Mouse (Mus musculus) forebrain, embryonic 11.5 days (tissue): ENCODE data around the gene Ccr10. TPM values are rescaled to one million over a fixed set of nuclear protein-coding genes. Genes with fewer than 3 reads are reported as not detected.

Experiments
- ATAC-seq: fragments of 200-750 bp; cut with Nextera tagmentation; replicated peaks from 2 replicates; pipeline ENCODE4 v1.8.0; 2017; ENCODE audit warnings: moderate TSS enrichment; ENCODE audit not compliant: low FRiP score
- DNase-seq: peaks from one replicate; pipeline ENCODE4 v3.0.0-alpha.2; 2017; ENCODE audit warnings: low spot score
- H3K27ac ChIP-seq: fragments of 300-500 bp; sonication (generic); 2 replicates; pipeline ENCODE4 v1.5.1; 2014; ENCODE audit warnings: low read depth, low read length
- H3K27me3 ChIP-seq: fragments of 300-500 bp; sonication (generic); 2 replicates; pipeline ENCODE4 v1.6.1; 2014; ENCODE audit warnings: mild to moderate bottlenecking, low read length, mixed read lengths; ENCODE audit not compliant: control insufficient read depth, insufficient read depth
- H3K36me3 ChIP-seq: fragments of 300-500 bp; sonication (generic); 2 replicates; pipeline ENCODE4 v1.6.1; 2014; ENCODE audit warnings: mild to moderate bottlenecking, low read length, moderate library complexity, mixed read lengths; ENCODE audit not compliant: control insufficient read depth, insufficient read depth
- H3K4me1 ChIP-seq: fragments of 300-500 bp; sonication (generic); replicated peaks from 2 replicates; pipeline ENCODE4 v1.6.1; 2014; ENCODE audit warnings: low read length, mixed read lengths; ENCODE audit not compliant: control insufficient read depth, insufficient read depth
- H3K4me2 ChIP-seq: fragments of 300-500 bp; sonication (generic); 2 replicates; pipeline ENCODE4 v1.6.1; 2014; ENCODE audit warnings: low read depth, mild to moderate bottlenecking, low read length, moderate library complexity, mixed read lengths; ENCODE audit not compliant: severe bottlenecking
- H3K4me3 ChIP-seq: fragments of 300-500 bp; sonication (generic); 2 replicates; pipeline ENCODE4 v1.5.1; 2014; ENCODE audit warnings: low read depth, low read length
- H3K9ac ChIP-seq: fragments of 300-500 bp; sonication (generic); 2 replicates; pipeline ENCODE4 v1.6.1; 2014; ENCODE audit warnings: low read length
- H3K9me3 ChIP-seq: fragments of 300-500 bp; sonication (generic); 2 replicates; pipeline ENCODE4 v1.6.1; 2016; ENCODE audit warnings: low read length, mixed read lengths; ENCODE audit not compliant: control insufficient read depth
- WGBS: fragments of 180-500 bp; shearing (Covaris S2); extraction: QIAGEN DNeasy Blood & Tissue Kit; methylation state at CpG from one replicate; pipeline ENCODE4 v1.1.7; 2014; 5-methylcytosine and 5-hydroxymethylcytosine counted together
- polyA plus RNA-seq: library from polyadenylated mRNA; unstranded; fragments of >200 nt; fragmentation: Nextera tagmentation; extraction: Ambion mirVana; gene quantifications from 2 replicates; pipeline ENCODE4 v1.2.1, GENCODE M21; 2014

Gene Ccr10
- polyA plus RNA-seq, 1 experiment from 2014 or later, result 0.17 TPM

DNA sequence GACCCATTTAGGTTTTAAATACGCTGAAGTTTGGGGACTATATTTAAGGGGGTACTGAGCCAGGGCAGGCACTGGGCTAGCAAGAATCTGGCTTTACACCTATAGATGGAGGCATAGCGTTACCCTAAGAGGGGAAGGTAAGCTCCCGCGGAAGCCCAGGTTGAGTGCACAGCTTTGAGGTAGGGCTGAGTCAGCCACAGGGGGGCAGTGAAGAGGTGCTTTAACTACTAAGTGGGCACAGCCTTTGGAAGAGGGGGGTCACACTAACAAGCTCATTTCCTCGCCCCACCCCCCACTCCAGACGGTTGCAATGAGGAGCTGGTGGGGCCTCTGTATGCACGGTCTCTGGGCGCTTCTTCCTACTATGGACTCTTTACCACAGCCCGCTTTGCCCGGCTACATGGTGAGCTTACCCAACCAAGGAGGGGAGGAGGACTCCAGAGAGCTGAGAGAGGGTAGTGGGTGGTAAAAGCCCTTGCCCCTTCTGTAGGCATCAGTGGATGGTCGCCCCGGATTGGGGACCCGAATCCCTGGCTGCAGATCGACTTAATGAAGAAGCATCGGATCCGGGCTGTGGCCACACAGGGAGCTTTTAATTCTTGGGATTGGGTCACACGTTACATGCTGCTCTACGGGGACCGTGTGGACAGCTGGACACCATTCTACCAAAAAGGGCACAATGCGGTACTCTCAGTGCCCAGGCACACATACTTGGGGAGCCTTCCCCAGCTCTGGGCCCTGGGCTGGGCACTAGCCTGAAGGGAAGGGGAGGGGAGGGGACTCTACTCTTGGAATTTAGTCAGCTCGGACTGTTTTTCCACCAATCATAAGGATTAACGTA, 1.9 kb upstream of the Ccr10 start:
- H3K9ac ChIP-seq, result no peak overlapping the region
- no peaks in the 10 kb centered on the region for H3K36me3 ChIP-seq
- H3K4me2 ChIP-seq, result no peak overlapping the region; the same call in 1 of the 2 replicates
- ATAC-seq, result no peak
- H3K27ac ChIP-seq, result no peak overlapping the region
- 26% methylated on average over 22 of the region's 22 CpGs for WGBS
- H3K4me1 ChIP-seq, result peaks cover 23% of the 10 kb centered on the region
- H3K9me3 ChIP-seq, result no peaks in the 10 kb centered on the region
- peak; percentile 74 for DNase-seq
- H3K4me3 ChIP-seq, result no peak overlapping the region
- peaks cover 64% of the 10 kb centered on the region for H3K27me3 ChIP-seq

DNA sequence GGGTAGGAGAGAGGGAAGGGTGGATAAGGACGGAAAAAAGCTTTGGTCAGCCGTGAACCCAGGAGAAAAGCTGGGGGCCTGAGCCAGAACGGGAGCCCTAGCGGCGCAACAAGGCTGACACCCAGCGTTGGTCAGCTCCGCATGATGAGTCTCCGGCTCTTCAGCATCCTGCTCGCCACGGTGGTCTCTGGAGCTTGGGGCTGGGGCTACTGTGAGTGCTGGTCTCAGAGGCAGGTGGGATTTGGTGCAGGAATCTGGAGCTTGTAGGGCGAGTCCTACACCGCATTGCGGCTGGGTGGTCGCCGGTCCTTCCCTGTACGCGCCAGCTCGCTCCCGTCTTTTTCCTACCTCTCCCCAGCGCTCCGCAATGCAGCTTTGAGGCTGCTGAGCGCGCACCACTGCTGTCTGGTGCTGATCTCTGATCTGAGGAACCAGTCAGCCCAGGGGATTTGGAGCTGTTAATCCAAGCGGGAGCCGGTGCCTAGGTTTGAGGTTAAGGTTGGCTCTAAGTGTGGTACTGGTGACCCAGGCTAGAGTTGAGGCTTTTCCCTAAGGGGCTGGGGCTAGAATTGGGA, 961 bp upstream of the Ccr10 start:
- peak overlapping the region; percentile 45 for H3K4me2 ChIP-seq
- no peak overlapping the region; the same call in 1 of the 2 replicates for H3K9ac ChIP-seq
- no peak overlapping the region for H3K27ac ChIP-seq
- ATAC-seq (no peak), DNase-seq (peak; percentile 71)
- H3K9me3 ChIP-seq, result no peaks in the 10 kb centered on the region
- WGBS, result under 1% methylated on average over 25 of the region's 25 CpGs
- H3K4me3 ChIP-seq, result peak overlapping the region; percentile 21
- H3K36me3 ChIP-seq, result no peaks in the 10 kb centered on the region
- peaks cover 64% of the 10 kb centered on the region for H3K27me3 ChIP-seq
- peaks cover 26% of the 10 kb centered on the region for H3K4me1 ChIP-seq

DNA sequence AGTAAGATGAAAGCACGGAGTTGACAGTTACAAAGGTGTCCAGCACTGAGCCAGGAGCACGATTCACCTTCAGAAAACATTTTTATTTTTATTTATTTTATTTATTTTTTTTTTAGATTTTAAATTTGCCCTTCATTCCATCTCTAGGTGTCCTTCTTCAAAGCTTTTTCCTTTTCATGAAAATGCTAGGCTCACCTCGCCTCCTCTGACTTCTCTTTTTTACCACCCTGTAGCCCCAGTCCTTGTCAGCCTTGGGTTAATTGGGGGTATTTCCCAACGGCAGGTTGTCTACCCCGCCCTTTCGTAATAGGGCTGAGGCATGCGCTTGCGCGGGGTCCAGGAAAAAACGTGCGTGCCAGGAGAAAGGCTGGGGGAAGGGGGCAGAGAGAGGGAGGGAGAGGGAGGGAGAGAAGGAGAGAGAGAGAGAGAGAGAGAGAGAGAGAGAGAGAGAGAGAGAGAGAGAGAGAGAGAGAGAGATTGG, 433 bp upstream of the Ccr10 start:
- WGBS, result 12% methylated on average over 11 of the region's 11 CpGs
- no peak overlapping the region for H3K9ac ChIP-seq
- ATAC-seq (no peak), DNase-seq (no peak)
- H3K4me1 ChIP-seq, result peaks cover 26% of the 10 kb centered on the region
- H3K36me3 ChIP-seq, result no peaks in the 10 kb centered on the region
- H3K4me3 ChIP-seq, result peak overlapping the region; percentile 21
- peak overlapping the region; percentile 45 for H3K4me2 ChIP-seq
- H3K27me3 ChIP-seq, result peaks cover 64% of the 10 kb centered on the region
- no peaks in the 10 kb centered on the region for H3K9me3 ChIP-seq
- no peak overlapping the region for H3K27ac ChIP-seq

DNA sequence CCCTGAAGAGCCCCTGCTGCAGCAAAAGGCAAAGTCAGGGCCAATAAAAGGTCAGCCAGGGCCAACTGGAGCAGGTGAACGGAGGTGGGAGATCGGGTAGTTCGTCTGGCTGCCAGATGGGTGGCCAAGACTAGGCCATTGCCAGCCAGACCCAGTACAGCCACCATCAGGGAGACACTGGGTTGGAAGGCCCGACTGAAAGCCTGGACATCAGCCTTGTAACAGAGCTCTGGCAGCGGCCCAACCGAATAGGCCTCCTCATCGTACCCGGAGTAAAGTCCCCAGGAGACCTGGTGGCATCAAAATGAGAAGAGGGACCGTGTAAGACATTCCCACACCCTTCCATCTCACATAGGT, 876 bp downstream of the Ccr10 start:
- Histone ChIP-seq H3K4me2 (peak overlapping the region; percentile 64), H3K36me3 (no peaks in the 10 kb centered on the region), H3K9me3 (no peaks in the 10 kb centered on the region), H3K9ac (peak overlapping the region; percentile 49; the same call in 1 of the 2 replicates), H3K27me3 (peaks cover 68% of the 10 kb centered on the region), H3K4me3 (peak overlapping the region; percentile 23), H3K27ac (no peak overlapping the region), H3K4me1 (peaks cover 32% of the 10 kb centered on the region)
- no peak for DNase-seq
- no peak for ATAC-seq
- WGBS, result 33% methylated on average over 9 of the region's 9 CpGs

DNA sequence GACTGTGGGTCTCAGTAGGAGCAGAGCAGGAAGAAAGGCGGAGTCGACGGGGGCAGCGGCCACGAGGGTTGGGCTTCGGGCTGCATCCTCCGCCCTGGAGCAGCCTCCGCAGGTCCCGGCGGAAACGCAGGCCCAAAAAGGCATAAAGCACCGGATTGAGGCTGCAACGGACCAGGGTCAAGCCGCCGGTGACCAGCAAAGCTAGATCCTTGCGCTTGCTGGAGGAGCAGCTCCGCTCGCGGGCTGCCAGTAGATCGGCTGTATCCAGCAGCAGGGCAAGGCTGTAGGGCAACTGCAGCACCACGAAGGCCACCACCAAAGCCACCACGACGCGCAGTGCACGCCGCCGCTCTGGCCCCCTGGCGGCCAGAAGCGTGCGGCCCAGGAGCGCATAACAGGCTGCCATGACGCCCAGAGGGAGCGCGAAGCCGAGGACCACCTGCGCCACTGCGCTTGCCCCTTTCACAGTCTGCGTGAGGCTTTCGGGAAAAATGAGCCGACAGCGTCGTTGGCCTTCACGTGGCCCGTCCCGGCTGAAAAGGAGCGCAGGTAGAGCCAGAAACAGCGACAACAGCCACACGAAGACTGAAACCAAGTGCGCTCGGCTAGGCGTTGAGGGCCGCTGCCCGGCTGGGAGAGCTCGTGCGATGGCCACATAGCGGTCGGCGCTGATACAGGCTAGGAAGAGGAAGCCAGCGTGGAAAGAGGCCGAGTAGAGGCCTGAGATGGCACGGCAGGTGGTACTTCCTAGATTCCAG, 1.4 kb downstream of the Ccr10 start:
- H3K9ac ChIP-seq, result peak overlapping the region; percentile 49
- peaks cover 32% of the 10 kb centered on the region for H3K4me1 ChIP-seq
- H3K9me3 ChIP-seq, result no peaks in the 10 kb centered on the region
- no peak overlapping the region for H3K27ac ChIP-seq
- under 1% methylated on average over 61 of the region's 61 CpGs for WGBS
- ATAC-seq, result peak; percentile 50
- H3K4me2 ChIP-seq, result peak overlapping the region; percentile 64
- peak overlapping the region; percentile 23 for H3K4me3 ChIP-seq
- H3K36me3 ChIP-seq, result no peaks in the 10 kb centered on the region
- H3K27me3 ChIP-seq, result peaks cover 71% of the 10 kb centered on the region
- DNase-seq, result peak; percentile 91

DNA sequence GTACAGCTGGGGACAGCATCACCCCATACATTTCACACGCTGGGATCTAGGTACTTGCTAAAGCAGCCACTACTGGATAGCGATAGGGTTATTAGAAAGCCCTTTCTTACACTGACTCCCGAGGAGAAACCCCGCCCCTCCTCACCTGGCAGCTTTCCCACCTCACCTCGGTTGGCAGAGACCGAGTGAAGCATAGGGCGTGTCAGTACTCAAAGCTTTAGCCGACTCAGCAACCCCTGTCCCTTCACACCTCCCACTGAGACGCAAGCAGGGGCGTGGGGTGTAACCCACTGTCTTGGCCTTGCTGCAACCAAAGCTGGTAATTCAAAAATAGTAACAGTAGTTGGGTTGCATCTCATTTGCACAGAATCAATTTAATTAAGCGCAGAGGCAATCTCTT, 2.1 kb downstream of the Ccr10 start:
- WGBS, result 7% methylated on average over 11 of the region's 11 CpGs
- Histone ChIP-seq H3K4me3 (no peak overlapping the region; the same call in 1 of the 2 replicates), H3K36me3 (no peaks in the 10 kb centered on the region), H3K4me1 (peaks cover 30% of the 10 kb centered on the region), H3K9me3 (no peaks in the 10 kb centered on the region), H3K27me3 (peaks cover 71% of the 10 kb centered on the region), H3K9ac (no peak overlapping the region), H3K4me2 (peak overlapping the region; percentile 64; the same call in 1 of the 2 replicates), H3K27ac (no peak overlapping the region)
- ATAC-seq (no peak), DNase-seq (no peak)

DNA sequence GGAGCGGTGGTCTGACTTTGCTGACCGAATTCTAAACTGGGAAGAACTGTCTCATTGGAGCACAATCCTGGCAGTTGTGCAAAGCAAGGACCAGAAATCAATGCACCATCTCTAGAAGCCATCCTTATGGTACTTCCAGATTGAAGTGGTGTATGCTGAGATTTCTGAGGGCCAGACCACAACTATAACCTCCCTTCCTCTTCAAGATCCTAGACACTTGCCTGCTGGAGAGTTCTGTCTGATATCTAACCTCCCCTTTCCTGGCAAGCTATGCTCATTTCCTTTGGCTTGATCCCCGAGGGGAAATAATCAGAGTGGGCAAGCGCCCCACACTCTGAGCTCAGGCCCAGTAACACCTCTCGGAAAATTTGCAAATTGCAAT, 2.8 kb downstream of the Ccr10 start:
- Histone ChIP-seq H3K9me3 (no peaks in the 10 kb centered on the region), H3K4me3 (peak overlapping the region; percentile 65), H3K27ac (no peak overlapping the region), H3K27me3 (peaks cover 71% of the 10 kb centered on the region), H3K4me2 (peak overlapping the region; percentile 82), H3K36me3 (no peaks in the 10 kb centered on the region), H3K4me1 (peaks cover 30% of the 10 kb centered on the region), H3K9ac (peak overlapping the region; percentile 56)
- ATAC-seq (no peak), DNase-seq (no peak)
- 12% methylated on average over 5 of the region's 5 CpGs for WGBS

DNA sequence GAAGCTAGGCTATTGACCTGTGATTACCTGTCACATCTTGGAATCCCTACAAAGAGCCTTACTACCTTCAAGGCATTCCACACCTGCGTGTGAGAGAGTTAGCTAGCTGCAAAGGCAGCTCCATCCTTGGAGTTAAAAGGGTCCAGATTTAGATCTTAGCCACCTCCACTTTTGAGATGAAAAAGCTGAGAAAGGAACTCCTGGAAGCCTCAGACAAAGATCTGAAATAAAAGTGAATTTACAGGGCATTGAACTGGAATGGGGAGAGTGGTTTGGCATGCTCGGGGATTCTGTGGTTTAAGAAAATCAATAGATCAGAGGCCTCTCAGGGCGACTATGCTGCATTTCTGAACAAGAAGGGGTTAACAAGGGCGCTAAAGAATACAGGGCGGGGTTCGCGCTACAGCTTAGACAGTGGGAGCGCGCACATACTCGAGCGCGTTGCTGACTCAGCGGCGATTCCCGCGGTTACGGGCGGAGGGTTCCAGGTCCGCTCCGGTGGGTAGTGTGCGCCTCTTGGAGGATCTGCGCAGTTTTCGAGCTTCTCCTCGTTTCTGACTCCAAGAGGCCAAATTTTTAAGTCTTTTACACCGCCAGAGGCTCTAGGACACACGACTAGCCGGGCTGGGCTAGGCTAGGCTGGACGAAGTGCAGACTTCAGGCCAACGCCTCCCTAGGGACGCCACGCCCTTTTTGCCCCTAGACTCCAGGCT, 3.4 kb downstream of the Ccr10 start:
- Histone ChIP-seq H3K36me3 (no peaks in the 10 kb centered on the region), H3K4me2 (peak overlapping the region; percentile 82), H3K9me3 (no peaks in the 10 kb centered on the region), H3K27me3 (peaks cover 71% of the 10 kb centered on the region), H3K4me3 (peak overlapping the region; percentile 65), H3K4me1 (peaks cover 28% of the 10 kb centered on the region), H3K27ac (peak overlapping the region; percentile 59; the same call in 1 of the 2 replicates), H3K9ac (peak overlapping the region; percentile 56)
- peak; percentile 60 for ATAC-seq
- 0% methylated on average over 31 of the region's 31 CpGs for WGBS
- peak; percentile 86 for DNase-seq
